Mouse (Mus musculus) heart, embryonic 10.5 days (tissue): ENCODE results near the gene Tmod2. TPM values are rescaled to one million over a fixed set of nuclear protein-coding genes. Genes with fewer than 3 reads are reported as not detected.
"Not testable (repeated sequence)": the region's sequence is repeated elsewhere in the genome, so short reads cannot be mapped to it uniquely, and the experiment has no call there.

ENCODE experiments used
- DNase-seq: peaks from one replicate; pipeline ENCODE4 v3.0.0-alpha.2; 2017; ENCODE audit warnings: low spot score
- H3K27ac ChIP-seq: fragments of 300-500 bp; sonication (generic); 2 replicates; pipeline ENCODE4 v1.5.1; 2016; ENCODE audit warnings: mild to moderate bottlenecking
- H3K27me3 ChIP-seq: fragments of 300-500 bp; sonication (generic); 2 replicates; pipeline ENCODE4 v1.6.1; 2016; ENCODE audit warnings: mild to moderate bottlenecking; ENCODE audit not compliant: poor library complexity, insufficient read depth, severe bottlenecking
- H3K36me3 ChIP-seq: fragments of 300-500 bp; sonication (generic); 2 replicates; pipeline ENCODE4 v1.6.1; 2016; ENCODE audit warnings: mild to moderate bottlenecking, moderate library complexity
- H3K4me1 ChIP-seq: fragments of 300-500 bp; sonication (generic); 2 replicates; pipeline ENCODE4 v1.6.1; 2016; ENCODE audit warnings: mild to moderate bottlenecking
- H3K4me3 ChIP-seq: fragments of 300-500 bp; sonication (generic); 2 replicates; pipeline ENCODE4 v1.5.1; 2016; ENCODE audit warnings: mild to moderate bottlenecking, moderate library complexity
- H3K9me3 ChIP-seq: fragments of 300-500 bp; sonication (generic); 2 replicates; pipeline ENCODE4 v1.6.1; 2016; ENCODE audit warnings: mild to moderate bottlenecking, moderate library complexity
- WGBS: fragments of 180-500 bp; shearing (Covaris S2); methylation state at CpG from one replicate; pipeline ENCODE4 v1.1.7; 2016; 5-methylcytosine and 5-hydroxymethylcytosine counted together
- polyA plus RNA-seq: library from polyadenylated mRNA; unstranded; fragments of >200 nt; fragmentation: Nextera tagmentation; extraction: Ambion mirVana; gene quantifications from 2 replicates; pipeline ENCODE4 v1.2.1, GENCODE M21; 2016

The Tmod2 gene
- polyA plus RNA-seq, 1 experiment from 2014 or later = 8.9 TPM

DNA sequence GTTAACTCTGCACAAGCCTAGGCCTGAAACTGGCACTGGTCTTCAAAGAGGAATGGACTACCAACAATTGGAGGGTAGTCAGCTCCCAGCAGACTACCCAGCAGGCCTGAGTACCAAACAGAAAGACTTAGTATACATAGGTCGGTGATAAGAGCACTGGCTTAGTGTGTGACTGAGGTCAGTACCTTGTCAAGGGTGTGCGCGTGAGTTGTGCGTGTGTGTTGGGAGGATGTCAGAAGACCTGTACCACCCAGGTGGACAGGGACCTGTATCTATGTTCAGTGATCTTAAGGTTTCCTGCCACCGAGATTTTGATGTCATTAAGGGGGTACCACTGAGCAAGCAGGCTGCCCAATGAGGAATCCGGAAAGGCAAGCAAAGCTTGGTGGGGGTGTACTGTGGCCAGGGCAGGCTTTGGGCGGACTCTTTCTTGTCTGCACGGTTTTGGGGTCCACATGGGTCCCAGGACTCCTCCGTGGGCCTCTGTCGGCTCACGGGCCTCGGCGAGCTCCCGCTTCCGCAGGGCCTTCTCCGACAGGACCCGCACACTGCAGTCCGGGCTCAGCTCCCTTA lies 13.9 kb upstream of the Tmod2 start:
- Histone ChIP-seq H3K27me3 (peaks cover 15% of the 10 kb centered on the region; the same call in 1 of the 2 replicates), H3K27ac (peak overlapping the region; percentile 96), H3K4me3 (peak overlapping the region; percentile 89), H3K4me1 (peaks cover 4% of the 10 kb centered on the region), H3K9me3 (no peaks in the 10 kb centered on the region), H3K36me3 (no peaks in the 10 kb centered on the region)
- DNase-seq = no peak
- 13% methylated on average over 18 of the region's 18 CpGs for WGBS

DNA sequence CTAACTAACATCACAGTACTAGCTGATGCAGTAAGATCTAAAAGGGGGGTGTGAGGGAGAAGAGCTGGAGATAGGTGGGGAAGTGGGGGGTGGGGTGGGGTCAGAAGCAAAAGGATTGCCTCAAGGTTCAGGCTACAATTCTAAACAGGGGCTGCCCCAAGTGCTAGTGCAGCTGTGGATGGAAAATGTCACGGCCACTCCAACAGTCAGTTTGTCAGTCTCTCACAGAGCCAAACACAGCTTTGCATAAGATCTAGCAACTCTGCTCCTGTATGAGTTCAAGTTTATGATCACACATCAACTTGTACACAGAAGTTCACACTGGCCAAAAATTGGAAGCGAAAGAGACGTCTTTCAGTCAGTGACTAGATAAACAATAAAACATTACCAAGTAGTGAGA lies 10.3 kb upstream of the Tmod2 start:
- Histone ChIP-seq H3K27ac (no peak overlapping the region), H3K4me1 (peaks cover 4% of the 10 kb centered on the region), H3K9me3 (no peaks in the 10 kb centered on the region), H3K36me3 (no peaks in the 10 kb centered on the region), H3K27me3 (peaks cover 15% of the 10 kb centered on the region; the same call in 1 of the 2 replicates), H3K4me3 (no peak overlapping the region)
- 73% methylated on average over 3 of the region's 3 CpGs for WGBS
- no peak for DNase-seq

DNA sequence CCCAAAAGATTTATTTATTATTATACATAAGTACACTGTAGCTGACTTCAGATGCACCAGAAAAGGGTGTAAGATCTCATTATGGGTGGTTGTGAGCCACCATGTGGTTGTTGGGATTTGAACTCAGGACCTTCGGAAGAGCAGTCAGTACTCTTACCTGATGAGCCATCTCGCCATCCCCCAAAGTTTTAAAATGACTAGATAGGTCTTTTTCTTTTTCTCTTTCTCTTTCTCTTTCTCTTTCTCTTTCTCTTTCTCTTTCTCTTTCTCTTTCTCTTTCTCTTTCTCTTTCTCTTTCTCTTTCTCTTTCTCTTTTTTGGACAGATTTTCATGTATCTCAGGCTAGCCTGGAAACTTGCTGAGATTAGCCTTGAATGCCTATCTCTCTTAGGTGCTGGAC lies 8.6 kb upstream of the Tmod2 start:
- 91% methylated on average over 2 of the region's 2 CpGs for WGBS
- H3K4me3 ChIP-seq, H3K9me3 ChIP-seq, DNase-seq, H3K4me1 ChIP-seq, H3K36me3 ChIP-seq, H3K27ac ChIP-seq: not testable (repeated sequence)
- H3K27me3 ChIP-seq = peaks cover 10% of the 10 kb centered on the region; the same call in 1 of the 2 replicates

DNA sequence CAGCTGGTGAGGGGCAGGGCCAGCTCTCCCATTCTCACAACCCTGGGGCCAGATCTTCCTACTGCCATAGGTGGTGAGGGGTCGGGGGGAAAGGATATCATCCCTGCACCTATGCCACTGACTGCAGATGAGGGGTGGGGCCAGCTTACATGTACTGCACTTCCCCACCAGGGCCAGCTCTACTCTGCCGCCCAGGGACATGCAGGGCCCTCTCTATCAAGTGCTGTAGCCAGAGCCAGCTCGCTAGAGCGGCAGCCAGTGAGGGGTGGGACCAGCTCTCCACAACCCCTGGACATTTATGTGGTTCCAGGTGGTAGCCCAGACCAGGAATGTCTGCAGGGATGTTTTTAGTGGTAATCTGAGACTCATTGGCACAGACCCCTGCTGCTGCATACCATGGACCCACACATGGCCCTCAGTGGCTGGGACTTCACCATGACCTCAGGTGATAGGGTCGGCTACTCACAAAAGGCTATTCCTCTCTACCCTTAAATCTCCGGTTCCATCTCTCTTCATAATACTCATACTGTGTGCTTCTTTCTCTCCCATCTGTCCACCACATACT lies 7.8 kb upstream of the Tmod2 start:
- H3K4me3 ChIP-seq = no peak overlapping the region
- no peak overlapping the region for H3K27ac ChIP-seq
- H3K4me1 ChIP-seq = no peaks in the 10 kb centered on the region
- H3K27me3 ChIP-seq = peaks cover 2% of the 10 kb centered on the region; the same call in 1 of the 2 replicates
- H3K9me3 ChIP-seq = no peaks in the 10 kb centered on the region
- no peaks in the 10 kb centered on the region for H3K36me3 ChIP-seq
- WGBS = 81% methylated on average over 6 of the region's 6 CpGs
- DNase-seq = no peak

DNA sequence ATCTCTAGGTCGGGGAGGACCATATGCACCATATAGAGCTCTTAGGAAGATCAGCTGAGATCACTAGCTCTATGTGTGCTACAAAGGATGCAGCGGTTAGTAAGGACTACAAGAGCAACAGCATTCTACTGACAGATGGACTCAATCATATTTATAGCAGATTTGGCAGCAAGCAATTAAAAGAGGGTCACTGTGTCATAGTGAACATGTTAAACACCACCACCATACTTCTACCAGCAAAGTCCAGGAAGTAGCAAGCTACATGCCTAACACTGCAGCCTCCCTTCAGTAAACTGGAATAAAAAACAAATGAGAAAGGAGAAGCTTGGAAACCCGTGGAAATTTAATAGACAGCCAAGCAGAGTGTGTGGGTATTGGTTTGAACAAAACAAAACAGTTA lies 5.4 kb upstream of the Tmod2 start:
- WGBS = 64% methylated on average over 3 of the region's 3 CpGs
- H3K4me1 ChIP-seq = no peaks in the 10 kb centered on the region
- no peak overlapping the region for H3K4me3 ChIP-seq
- no peaks in the 10 kb centered on the region for H3K36me3 ChIP-seq
- H3K9me3 ChIP-seq = no peaks in the 10 kb centered on the region
- no peaks in the 10 kb centered on the region for H3K27me3 ChIP-seq
- no peak overlapping the region for H3K27ac ChIP-seq
- no peak for DNase-seq

DNA sequence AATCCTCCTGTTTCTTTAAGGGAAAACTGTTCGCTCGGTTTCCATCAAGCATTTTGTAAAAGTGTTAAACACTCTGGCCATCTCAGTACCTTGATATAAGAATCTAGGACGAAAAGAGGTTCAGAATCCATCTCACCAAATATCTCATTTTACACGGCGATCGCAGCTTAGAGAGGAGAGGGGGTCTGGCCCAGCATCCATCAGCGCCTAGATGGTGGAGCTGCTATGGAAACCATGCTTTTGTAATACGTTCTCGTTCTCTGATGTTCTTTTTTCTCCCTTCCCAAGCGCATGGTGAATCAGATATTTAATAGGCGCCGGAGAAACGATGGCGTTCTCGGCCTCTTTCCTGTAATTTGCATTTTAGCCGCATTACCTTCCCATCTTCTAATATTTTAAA lies 1.2 kb downstream of the Tmod2 start:
- Histone ChIP-seq H3K36me3 (no peaks in the 10 kb centered on the region), H3K9me3 (no peaks in the 10 kb centered on the region), H3K4me3 (peak overlapping the region; percentile 86), H3K27me3 (peaks cover 4% of the 10 kb centered on the region; the same call in 1 of the 2 replicates), H3K4me1 (peaks cover 5% of the 10 kb centered on the region; the same call in 1 of the 2 replicates), H3K27ac (no peak overlapping the region)
- WGBS = 27% methylated on average over 16 of the region's 16 CpGs
- DNase-seq = no peak

DNA sequence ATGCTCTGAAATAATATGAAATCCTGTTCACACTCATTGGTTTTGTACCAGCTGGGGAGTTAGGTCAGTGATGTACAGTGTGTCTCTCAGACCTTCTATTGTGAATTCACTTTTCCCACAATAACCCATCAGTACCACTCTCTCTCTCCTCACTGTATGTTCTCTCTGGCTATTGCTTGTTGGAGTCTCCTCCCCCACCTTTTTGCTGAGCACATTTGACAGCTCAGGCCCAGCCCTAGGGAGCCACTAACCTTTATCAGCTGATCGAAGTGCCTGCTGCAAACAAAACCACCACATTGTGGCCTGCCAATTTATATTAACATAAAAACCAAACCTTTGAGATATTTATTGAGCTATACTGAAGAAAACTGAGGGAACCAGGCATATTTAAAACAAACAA lies 1.6 kb downstream of the Tmod2 start:
- no peak overlapping the region for H3K4me3 ChIP-seq
- 32% methylated on average over 1 of the region's 1 CpGs for WGBS
- H3K27ac ChIP-seq = no peak overlapping the region
- peaks cover 5% of the 10 kb centered on the region; the same call in 1 of the 2 replicates for H3K4me1 ChIP-seq
- no peaks in the 10 kb centered on the region for H3K9me3 ChIP-seq
- H3K36me3 ChIP-seq = no peaks in the 10 kb centered on the region
- peaks cover 4% of the 10 kb centered on the region; the same call in 1 of the 2 replicates for H3K27me3 ChIP-seq
- no peak for DNase-seq

DNA sequence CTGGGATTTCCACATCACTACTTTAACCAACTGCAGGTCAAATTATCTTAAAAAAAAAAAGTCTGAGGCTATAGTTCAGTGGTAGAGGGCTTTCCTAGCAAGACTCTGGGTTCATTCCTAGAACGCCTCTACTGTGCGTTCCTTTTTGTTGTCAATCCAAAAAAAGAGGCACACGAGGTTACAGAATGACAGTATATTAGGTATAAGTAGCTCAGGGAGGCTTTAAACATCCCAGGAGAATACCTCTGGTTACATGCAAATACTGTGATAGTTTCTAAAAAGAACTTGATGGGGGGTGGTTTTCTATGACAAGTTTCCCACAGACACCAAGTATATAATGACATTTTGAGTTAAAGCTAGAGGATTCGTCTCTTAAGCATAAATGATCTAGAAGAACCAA lies 3.6 kb downstream of the Tmod2 start:
- Histone ChIP-seq H3K27me3 (peaks cover 4% of the 10 kb centered on the region; the same call in 1 of the 2 replicates), H3K4me3 (no peak overlapping the region), H3K9me3 (no peaks in the 10 kb centered on the region), H3K36me3 (no peaks in the 10 kb centered on the region), H3K27ac (no peak overlapping the region), H3K4me1 (peaks cover 5% of the 10 kb centered on the region; the same call in 1 of the 2 replicates)
- 84% methylated on average over 4 of the region's 4 CpGs for WGBS
- DNase-seq = no peak

DNA sequence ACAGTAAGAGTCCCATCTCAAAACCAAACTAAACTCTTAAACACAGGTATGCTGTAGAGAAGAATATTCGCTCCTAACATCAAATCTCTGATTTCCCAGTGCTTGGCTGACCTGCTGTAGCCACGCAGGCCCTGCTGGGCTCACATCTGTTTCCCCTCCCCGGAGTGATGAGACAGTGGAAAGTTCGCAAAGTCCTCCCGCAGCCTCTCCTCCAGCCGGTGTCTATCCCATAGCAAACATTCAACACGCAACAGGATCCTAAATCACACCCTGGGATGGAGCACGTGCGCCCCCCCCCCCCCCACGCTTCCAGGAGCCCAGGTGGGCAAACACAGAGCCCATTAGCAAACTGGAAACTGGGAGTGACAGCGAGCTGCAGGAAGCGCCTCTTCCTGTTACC lies 9.6 kb downstream of the Tmod2 start:
- 30% methylated on average over 12 of the region's 12 CpGs for WGBS
- peak overlapping the region; percentile 12; the same call in 1 of the 2 replicates for H3K4me3 ChIP-seq
- no peak overlapping the region; the same call in 1 of the 2 replicates for H3K27ac ChIP-seq
- no peak for DNase-seq
- H3K9me3 ChIP-seq = no peaks in the 10 kb centered on the region
- no peaks in the 10 kb centered on the region for H3K27me3 ChIP-seq
- no peaks in the 10 kb centered on the region for H3K36me3 ChIP-seq
- H3K4me1 ChIP-seq = 0 out of 2 replicates have a peak, but pooled peaks cover 11% of the 10 kb centered on the region

DNA sequence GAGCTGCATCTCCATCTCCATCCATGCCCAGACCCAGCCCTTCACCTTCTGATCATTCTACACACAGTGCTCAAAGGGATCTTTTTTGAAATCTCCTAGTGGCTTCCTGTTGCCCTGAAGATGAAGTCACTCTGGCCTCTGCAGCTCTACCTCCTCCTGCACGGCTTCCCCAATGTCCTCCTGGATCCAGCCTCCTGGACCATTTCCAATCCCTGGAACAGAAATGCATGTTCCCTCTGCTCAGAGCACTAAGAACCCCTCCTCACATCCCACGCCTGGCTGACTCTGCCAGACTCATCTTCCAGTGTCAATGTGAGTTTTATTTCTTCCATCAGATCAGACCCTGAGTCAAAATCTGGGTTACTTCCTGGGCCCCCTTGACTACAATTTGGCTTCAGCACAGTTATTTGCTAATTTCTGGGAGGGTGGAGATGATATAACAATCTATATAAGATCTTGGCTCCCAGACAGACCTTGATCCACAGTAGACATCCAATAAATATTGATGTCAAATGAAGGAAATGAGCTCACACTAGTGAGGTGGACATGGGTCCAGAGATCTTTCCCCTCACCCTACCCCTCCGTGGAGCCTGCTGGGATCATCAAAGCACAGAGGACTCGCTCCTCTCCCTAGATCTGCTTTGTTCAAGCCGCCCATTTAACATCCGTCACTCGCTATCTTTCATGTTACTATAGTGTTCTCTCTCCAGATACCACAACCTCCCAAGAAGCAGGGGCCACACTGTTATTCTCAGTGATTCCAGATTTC lies 10.8 kb downstream of the Tmod2 start:
- H3K4me1 ChIP-seq = 0 out of 2 replicates have a peak, but pooled peaks cover 11% of the 10 kb centered on the region
- H3K4me3 ChIP-seq = no peak overlapping the region
- WGBS = 66% methylated on average over 7 of the region's 7 CpGs
- no peaks in the 10 kb centered on the region for H3K27me3 ChIP-seq
- no peak for DNase-seq
- no peaks in the 10 kb centered on the region for H3K36me3 ChIP-seq
- no peaks in the 10 kb centered on the region for H3K9me3 ChIP-seq
- no peak overlapping the region for H3K27ac ChIP-seq

DNA sequence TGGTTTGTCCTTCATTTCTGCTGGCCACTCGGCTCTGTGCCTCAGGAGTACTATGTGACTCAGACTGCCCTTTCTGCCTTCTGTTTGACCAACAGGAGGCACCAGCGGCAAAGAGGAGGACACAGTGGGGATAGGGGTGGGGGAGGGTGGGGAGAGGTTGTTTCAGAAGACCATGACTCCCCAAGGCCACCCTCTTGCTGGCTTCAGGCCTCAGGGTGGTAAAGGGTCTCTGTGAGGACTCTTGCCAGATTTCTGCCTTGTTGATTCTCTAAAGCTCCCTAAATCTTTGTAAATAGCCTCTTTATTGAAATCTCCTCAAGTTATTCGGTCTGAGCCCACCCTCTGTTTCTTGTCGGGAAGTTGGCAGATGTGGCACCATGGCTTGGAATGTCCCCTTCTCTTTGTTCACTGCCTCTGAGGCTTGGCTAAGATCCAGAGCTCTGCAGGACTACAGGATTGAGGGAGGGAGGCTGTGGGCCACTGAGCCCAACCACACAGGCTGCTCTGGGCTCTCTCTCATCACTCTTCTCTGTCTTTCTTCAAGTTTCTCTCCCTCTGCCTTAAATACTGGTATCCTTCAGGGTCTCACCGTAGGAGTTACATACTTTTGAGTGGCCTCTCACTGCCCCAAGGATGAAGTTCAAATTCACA lies 11.8 kb downstream of the Tmod2 start:
- H3K4me1 ChIP-seq = 0 out of 2 replicates have a peak, but pooled peaks cover 11% of the 10 kb centered on the region
- H3K27ac ChIP-seq = no peak overlapping the region
- 47% methylated on average over 5 of the region's 5 CpGs for WGBS
- H3K36me3 ChIP-seq = no peaks in the 10 kb centered on the region
- H3K27me3 ChIP-seq = no peaks in the 10 kb centered on the region
- H3K4me3 ChIP-seq = no peak overlapping the region
- H3K9me3 ChIP-seq = no peaks in the 10 kb centered on the region
- DNase-seq = peak; percentile 77

DNA sequence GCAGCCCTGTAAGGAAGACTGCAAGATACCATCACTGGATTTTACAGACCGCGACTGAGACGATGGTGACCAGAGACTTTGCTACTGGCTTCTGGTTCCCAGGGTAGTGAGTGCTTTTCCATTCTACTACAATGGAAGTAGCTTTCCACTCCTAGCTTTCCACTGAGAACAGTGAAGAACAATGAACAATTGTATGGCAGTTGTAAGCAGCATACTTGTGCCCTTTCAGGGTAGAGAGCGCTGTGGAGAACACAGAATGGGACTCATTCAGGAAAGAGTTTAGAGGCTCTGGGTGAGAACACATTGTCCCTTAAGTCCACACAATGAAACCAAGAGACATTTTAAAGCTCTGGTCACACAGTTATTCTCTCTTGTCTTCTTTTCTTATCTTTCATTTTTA lies 13.5 kb downstream of the Tmod2 start:
- H3K4me3 ChIP-seq = no peak overlapping the region

More for the DNA sequence above, 13.5 kb downstream of the Tmod2 start:
- H3K27ac ChIP-seq = no peak overlapping the region
- H3K9me3 ChIP-seq = no peaks in the 10 kb centered on the region
- WGBS = 82% methylated on average over 4 of the region's 4 CpGs
- no peaks in the 10 kb centered on the region for H3K27me3 ChIP-seq
- H3K36me3 ChIP-seq = no peaks in the 10 kb centered on the region
- no peak for DNase-seq
- H3K4me1 ChIP-seq = 0 out of 2 replicates have a peak, but pooled peaks cover 11% of the 10 kb centered on the region
